Mouse (Mus musculus): Measurements from ENCODE around the gene Fxyd7.

Gene Fxyd7

DNA sequence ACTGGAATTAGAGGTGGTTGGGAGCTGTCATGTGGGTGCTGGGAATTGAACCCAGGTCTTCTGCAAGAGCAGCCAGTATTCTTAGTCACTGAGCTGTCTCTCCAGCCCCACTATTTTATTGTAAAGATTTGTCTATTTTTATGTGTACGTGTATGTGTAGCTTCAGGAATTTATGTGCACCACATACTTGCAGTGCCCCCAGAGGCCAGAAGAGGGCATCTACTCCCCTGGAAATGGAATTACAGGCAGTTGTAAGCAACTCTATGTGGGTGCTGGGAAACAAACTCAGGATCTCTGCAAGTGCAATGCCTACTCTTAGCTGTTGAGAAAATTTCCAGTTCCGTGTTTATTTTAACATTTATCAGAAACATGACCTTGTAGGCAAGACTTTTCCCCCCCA, 54.8 kb downstream of the Fxyd7 start:
- DNase-seq = no peak

GRCm38 (mm10) chr7:30993986-30994385, 57.3 kb downstream of the Fxyd7 start:
- no peak for DNase-seq
